Mouse (Mus musculus): ENCODE results near the gene Rtl1. TPM values are rescaled to one million over a fixed set of nuclear protein-coding genes. Genes with fewer than 3 reads are reported as not detected.

Gene Rtl1
- polyA plus RNA-seq (2015; fragmentation: Nextera tagmentation; extraction: Ambion mirVana) = 1.7 and 2.4 TPM in 2 replicates

DNA sequence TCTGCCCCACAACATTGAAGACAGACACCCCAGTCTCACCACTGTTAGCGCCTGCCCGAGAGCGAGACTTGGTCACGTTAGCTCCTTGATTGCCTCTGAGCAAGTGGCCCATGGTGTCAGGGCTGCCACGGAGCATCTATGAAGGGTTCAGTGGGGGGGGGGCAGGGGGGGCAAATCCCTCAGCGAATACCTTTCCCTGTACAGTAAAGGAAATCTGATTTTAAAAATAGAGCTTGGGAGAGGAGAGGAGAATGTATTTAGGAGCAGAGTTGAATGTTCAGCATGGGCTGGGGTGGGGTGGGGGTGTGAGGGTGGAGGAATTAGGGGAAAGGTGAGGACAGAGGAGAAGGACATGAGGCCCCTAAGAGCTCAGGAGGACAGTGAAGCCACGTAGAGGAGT, at the start of gene Rtl1:
Gene Rtl1 (minus strand): TSS at position 101 of the 400 bp plus-strand sequence.
- Histone ChIP-seq H3K9me3 (no peaks in the 10 kb centered on the region), H3K4me3 (replicated peaks) (no peak within 1 kb of the TSS), H3K4me1 (peaks cover 12% of the 10 kb centered on the region), H3K9ac (no peak within 1 kb of the TSS), H3K4me2 (no peak within 1 kb of the TSS), H3K27me3 (replicated peaks) (no peaks in the 10 kb centered on the region), H3K36me3 (0 out of 2 replicates have a peak, but pooled peaks cover 8% of the 10 kb centered on the region), H3K27ac (no peak within 1 kb of the TSS)
- WGBS = 90% methylated on average over 7 of the region's 7 CpGs
- ATAC-seq (ENCODE audit: insufficient read depth, low FRiP score, low read depth) = no peak

DNA sequence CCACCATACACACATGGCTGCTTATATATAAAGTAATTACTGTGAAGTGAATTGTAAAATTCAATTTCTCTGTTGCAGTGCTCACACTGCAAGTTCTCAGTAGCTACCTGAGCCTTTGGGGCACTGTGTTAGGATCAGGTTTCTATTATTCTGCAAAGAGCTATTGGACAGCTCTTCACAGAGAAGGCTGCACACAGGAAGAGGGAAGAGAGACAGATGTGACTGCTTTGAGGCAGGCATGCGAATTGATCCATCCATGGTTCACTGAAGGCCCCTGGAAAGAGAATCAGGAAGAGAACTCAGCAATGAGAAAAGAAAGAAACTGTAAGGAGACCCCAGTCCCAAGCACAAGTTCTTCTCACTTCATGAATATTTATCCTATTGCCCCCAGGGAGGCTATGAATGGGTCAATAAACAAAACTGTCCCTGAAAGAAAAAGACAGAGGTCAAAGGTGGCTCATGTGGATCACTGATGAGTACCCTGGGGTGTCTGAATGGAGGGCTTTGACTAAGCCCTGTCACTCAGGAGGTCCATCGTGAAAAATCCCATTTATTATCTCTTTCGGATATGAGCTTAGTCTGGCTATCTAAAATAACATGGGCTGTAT, 40.5 kb upstream of the Rtl1 start:
- H3K4me2 ChIP-seq = no peak overlapping the region
- no peak overlapping the region for H3K27ac ChIP-seq
- H3K4me1 ChIP-seq = no peaks in the 10 kb centered on the region
- no peak for ATAC-seq (ENCODE audit: insufficient read depth, low FRiP score, low read depth)
- H3K27me3 ChIP-seq (replicated peaks) = no peaks in the 10 kb centered on the region
- no peaks in the 10 kb centered on the region for H3K36me3 ChIP-seq
- H3K4me3 ChIP-seq (replicated peaks) = no peak overlapping the region
- WGBS = 67% methylated on average over 3 of the region's 3 CpGs
- H3K9me3 ChIP-seq = no peaks in the 10 kb centered on the region
- H3K9ac ChIP-seq = no peak overlapping the region

DNA sequence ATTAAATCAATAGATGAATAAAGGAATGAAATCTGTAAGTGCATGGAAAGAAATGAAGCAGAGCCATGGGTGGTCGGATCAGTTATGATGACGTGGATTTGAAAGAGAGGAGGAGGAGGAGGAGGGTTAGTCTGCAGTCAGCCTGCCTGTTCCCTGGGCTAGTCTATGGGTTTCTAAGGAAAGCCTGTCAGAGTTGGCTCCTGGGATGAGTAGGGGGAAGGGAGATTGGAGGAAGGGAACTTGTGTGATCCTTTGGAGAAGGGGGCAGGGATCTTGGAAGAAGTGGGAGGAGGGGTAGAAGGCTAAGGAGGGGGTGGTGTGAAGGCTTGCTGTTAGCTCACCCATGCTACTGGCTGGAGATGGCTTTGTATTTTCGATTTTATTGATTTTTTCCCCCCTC, 31.9 kb upstream of the Rtl1 start:
- Histone ChIP-seq H3K4me1 (no peaks in the 10 kb centered on the region), H3K9ac (no peak overlapping the region), H3K4me3 (replicated peaks) (no peak overlapping the region), H3K27me3 (replicated peaks) (no peaks in the 10 kb centered on the region), H3K27ac (no peak overlapping the region), H3K4me2 (no peak overlapping the region), H3K36me3 (no peaks in the 10 kb centered on the region), H3K9me3 (no peaks in the 10 kb centered on the region)
- no peak for ATAC-seq (ENCODE audit: insufficient read depth, low FRiP score, low read depth)
- 49% methylated on average over 3 of the region's 3 CpGs for WGBS

DNA sequence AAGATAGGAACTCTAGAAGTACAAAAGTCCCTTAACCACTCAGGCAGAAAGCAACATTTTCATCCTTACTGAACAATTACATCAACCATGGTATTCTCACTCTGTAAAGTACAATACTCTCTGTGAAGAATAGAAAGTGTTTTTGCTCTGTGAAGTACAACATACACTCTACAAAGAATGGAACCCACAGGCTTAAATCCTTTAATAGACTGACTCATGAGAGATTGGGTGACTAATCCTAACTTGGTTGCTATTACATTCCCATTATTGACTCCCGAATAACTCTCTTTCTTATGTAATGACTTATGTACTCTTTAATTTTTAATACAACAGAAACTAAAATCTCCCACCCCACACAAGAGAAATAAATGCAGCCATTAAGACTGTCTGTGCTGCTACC, 28.8 kb upstream of the Rtl1 start:
- H3K9me3 ChIP-seq = no peaks in the 10 kb centered on the region
- H3K27me3 ChIP-seq (replicated peaks) = no peaks in the 10 kb centered on the region
- H3K4me3 ChIP-seq (replicated peaks) = no peak overlapping the region
- H3K36me3 ChIP-seq = no peaks in the 10 kb centered on the region
- H3K27ac ChIP-seq = no peak overlapping the region
- no peak overlapping the region for H3K4me2 ChIP-seq
- no peak overlapping the region for H3K9ac ChIP-seq
- no peaks in the 10 kb centered on the region for H3K4me1 ChIP-seq
- ATAC-seq (ENCODE audit: insufficient read depth, low FRiP score, low read depth) = no peak
- WGBS = 97% methylated on average over 1 of the region's 1 CpGs

DNA sequence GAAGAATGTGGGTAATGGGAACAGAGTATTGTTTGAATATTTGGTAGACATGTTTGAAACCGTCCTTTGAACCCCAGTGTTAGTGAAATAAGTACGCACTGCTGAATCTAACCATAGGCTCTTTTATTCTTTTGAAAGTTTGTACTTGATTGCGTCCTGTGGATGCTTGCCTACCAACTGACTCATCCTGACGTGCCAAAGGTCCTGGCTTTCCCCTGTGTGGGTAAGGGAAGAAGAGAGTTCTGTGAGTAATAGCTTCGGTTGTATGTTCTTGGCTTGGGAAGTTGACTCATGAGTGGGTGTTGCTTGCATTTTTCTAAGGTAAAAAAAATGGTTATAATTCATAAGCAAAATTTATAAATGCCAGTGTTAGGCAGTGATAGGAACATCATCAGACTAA, 26.8 kb upstream of the Rtl1 start:
- H3K4me1 ChIP-seq = no peaks in the 10 kb centered on the region
- H3K36me3 ChIP-seq = no peaks in the 10 kb centered on the region
- H3K9ac ChIP-seq = no peak overlapping the region
- no peak overlapping the region for H3K27ac ChIP-seq
- no peaks in the 10 kb centered on the region for H3K27me3 ChIP-seq (replicated peaks)
- no peak overlapping the region for H3K4me2 ChIP-seq
- 74% methylated on average over 5 of the region's 5 CpGs for WGBS
- H3K9me3 ChIP-seq = no peaks in the 10 kb centered on the region
- ATAC-seq (ENCODE audit: insufficient read depth, low FRiP score, low read depth) = no peak
- H3K4me3 ChIP-seq (replicated peaks) = no peak overlapping the region

DNA sequence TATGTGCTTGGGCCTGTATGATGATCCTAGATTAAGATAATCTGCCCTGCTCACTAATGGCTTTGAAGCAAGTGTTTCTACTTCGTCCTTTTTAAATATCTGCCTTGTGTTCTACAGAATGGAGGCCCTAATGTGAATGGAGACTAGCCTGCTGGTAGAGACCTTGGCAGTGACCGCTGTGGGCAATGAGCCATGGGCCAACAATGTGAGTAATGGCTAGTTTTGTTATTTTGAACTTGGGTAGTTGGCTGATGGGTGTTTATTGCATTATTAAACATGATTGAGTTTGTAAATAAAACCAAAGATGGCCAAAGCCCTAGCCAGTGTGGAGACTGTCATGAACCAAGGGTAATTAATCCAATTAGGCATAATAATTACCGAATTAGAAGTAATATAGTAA, 20.1 kb upstream of the Rtl1 start:
- Histone ChIP-seq H3K27me3 (replicated peaks) (no peaks in the 10 kb centered on the region), H3K27ac (no peak overlapping the region), H3K9me3 (no peaks in the 10 kb centered on the region), H3K9ac (no peak overlapping the region), H3K4me3 (replicated peaks) (no peak overlapping the region), H3K4me2 (no peak overlapping the region), H3K36me3 (peaks cover 4% of the 10 kb centered on the region; the same call in 1 of the 2 replicates), H3K4me1 (no peaks in the 10 kb centered on the region)
- WGBS = 87% methylated on average over 3 of the region's 3 CpGs
- no peak for ATAC-seq (ENCODE audit: insufficient read depth, low FRiP score, low read depth)

DNA sequence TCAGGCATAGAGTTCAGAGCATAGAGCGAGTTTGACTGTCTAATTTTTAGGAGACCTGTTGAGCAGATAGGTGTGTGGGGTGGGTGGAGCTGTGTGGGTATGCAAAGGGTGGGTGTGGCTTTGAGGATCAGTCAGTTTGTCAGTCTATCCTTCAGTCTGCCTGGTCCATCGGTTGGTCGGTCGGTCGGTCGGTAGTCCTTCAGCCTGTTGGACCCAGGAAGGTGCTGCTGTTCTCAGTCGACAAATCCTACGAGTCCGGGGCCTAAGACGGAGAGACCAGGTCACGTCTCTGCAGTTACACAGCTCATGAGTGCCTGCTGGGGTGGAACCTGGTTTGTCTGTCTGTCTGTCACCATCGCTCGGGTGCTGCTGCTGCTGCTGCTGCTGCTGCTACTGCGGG, 17.9 kb upstream of the Rtl1 start:
- H3K9ac ChIP-seq = no peak overlapping the region
- H3K4me2 ChIP-seq = no peak overlapping the region
- no peaks in the 10 kb centered on the region for H3K9me3 ChIP-seq
- H3K4me3 ChIP-seq (replicated peaks) = no peak overlapping the region
- H3K27ac ChIP-seq = no peak overlapping the region
- H3K4me1 ChIP-seq = 0 out of 2 replicates have a peak, but pooled peaks cover 1% of the 10 kb centered on the region
- H3K27me3 ChIP-seq (replicated peaks) = no peaks in the 10 kb centered on the region
- WGBS = 84% methylated on average over 14 of the region's 14 CpGs
- peaks cover 6% of the 10 kb centered on the region; the same call in 1 of the 2 replicates for H3K36me3 ChIP-seq
- ATAC-seq (ENCODE audit: insufficient read depth, low FRiP score, low read depth) = no peak

DNA sequence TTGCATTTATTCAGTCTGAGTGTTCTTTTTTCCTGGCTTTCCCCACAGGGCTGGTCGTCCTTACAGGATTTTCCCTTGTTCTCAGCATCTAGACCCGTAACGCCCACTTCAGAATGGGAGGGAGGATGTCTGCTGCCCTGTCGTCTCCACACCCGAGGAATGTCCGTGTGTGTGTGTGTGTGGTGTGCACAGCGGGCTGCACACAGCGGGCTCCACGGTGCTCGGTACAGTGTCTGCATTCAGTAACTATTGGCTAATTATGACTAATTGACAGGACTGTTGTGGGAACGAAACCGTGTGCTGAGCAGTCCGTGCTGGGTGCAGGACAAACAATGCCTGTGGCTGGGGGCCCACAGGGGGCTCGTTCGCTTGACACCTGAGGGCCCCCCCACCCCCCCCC, 17.0 kb upstream of the Rtl1 start:
- no peak overlapping the region for H3K27ac ChIP-seq
- H3K4me1 ChIP-seq = 0 out of 2 replicates have a peak, but pooled peaks cover 3% of the 10 kb centered on the region
- H3K27me3 ChIP-seq (replicated peaks) = no peaks in the 10 kb centered on the region
- no peak overlapping the region for H3K4me3 ChIP-seq (replicated peaks)
- no peaks in the 10 kb centered on the region for H3K9me3 ChIP-seq
- peak; percentile 44; the same call in 1 of the 2 replicates for ATAC-seq (ENCODE audit: insufficient read depth, low FRiP score, low read depth)
- 50% methylated on average over 15 of the region's 15 CpGs for WGBS
- H3K9ac ChIP-seq = no peak overlapping the region
- H3K4me2 ChIP-seq = peak overlapping the region; percentile 24
- H3K36me3 ChIP-seq = peaks cover 7% of the 10 kb centered on the region; the same call in 1 of the 2 replicates

DNA sequence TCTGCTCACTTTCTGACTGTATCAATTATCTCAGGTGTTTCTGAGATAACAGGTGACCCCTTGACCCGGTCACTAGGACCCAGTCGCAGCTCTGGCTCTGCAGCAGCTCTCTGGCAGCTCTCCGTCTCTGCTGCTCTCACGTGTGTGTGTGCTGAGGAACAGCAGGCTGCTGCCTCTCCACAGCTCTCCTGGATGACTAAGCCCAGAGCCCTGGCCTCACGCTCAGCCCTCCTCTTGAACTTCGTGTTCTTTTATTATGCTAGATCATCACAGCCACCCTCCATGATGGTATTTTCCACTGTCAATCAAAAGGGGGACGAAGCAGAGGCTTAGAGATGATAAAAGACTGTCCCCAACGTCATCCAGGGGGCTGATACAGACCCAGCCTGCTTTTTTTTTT, 15.2 kb upstream of the Rtl1 start:
- Histone ChIP-seq H3K27me3 (replicated peaks) (no peaks in the 10 kb centered on the region), H3K9me3 (no peaks in the 10 kb centered on the region), H3K27ac (peak overlapping the region; percentile 37; the same call in 1 of the 2 replicates), H3K36me3 (peaks cover 18% of the 10 kb centered on the region; the same call in 1 of the 2 replicates), H3K9ac (no peak overlapping the region), H3K4me2 (no peak overlapping the region), H3K4me3 (replicated peaks) (no peak overlapping the region), H3K4me1 (0 out of 2 replicates have a peak, but pooled peaks cover 6% of the 10 kb centered on the region)
- WGBS = 47% methylated on average over 8 of the region's 8 CpGs
- no peak for ATAC-seq (ENCODE audit: insufficient read depth, low FRiP score, low read depth)

DNA sequence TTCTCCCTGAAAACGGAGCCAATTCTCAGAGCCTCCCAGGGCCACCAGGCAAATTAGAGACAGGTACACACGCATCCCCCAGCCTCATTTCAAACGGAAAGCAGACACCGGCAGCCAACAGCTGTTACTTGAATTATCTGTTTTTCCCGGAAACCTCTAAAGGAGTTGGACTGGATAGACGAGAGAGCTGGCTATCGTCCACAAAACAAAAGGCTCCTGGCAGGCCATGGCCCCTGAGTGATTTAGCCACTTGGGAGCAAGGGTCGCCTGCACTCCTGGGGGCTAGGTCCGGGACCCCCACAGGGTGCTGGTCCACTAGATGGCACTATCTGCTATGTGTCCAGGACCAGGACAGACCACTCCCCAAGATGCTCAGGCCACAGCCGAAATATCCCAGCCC, 14.3 kb upstream of the Rtl1 start:
- Histone ChIP-seq H3K4me1 (0 out of 2 replicates have a peak, but pooled peaks cover 6% of the 10 kb centered on the region), H3K36me3 (peaks cover 28% of the 10 kb centered on the region), H3K9me3 (no peaks in the 10 kb centered on the region), H3K9ac (no peak overlapping the region), H3K4me3 (replicated peaks) (no peak overlapping the region), H3K4me2 (no peak overlapping the region), H3K27me3 (replicated peaks) (no peaks in the 10 kb centered on the region), H3K27ac (peak overlapping the region; percentile 28; the same call in 1 of the 2 replicates)
- no peak for ATAC-seq (ENCODE audit: insufficient read depth, low FRiP score, low read depth)
- 40% methylated on average over 10 of the region's 10 CpGs for WGBS

DNA sequence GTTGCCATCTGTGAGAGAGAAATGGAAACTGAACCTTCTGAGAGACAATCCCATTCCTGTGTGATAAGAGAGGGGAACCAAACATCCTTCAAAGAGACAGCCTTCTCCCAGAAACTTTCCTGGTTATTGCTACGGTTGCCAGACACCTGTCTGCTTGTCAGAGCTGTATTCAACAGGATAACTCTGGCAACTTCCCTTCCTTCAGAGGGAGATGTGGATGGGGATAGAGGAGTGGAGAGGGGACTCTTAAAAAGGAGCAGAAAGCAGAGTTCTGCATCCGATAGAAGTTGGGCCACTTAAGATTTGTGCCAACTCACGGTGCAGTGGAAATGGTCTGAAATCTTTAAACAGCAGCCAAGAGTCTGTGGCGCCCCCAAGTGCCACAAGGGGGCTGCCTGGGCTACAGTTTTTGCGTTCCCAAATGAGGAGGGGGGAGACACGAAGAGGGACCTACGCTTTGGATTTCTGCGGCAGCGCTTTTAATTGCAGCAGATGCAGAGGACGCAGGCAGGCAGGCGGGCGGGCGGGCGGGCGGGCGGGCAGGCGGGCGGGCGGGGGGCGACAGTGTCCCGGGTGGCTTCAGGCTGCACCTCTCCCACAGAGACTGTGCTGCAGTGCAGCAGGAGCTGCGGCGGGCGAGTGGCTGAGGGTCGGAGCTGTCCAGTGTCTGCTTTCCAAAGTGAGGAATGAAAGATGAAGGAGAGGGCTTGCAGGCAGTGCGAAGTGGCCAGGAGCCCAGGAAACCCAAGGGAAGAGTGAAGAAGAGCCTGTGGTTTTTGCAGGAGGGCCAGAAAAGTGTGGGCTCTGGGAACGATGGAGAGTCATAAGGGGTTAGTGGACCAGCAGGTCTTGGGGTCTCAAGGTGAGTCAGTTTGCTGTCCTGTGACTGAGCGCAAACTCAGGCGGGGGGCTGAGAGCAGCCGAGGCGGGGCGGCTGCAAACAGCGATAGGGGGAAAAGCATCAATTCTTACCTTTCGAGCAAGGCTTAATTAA, 12.6 kb upstream of the Rtl1 start:
- 0 out of 2 replicates have a peak, but pooled peaks cover 9% of the 10 kb centered on the region for H3K4me1 ChIP-seq
- no peak overlapping the region for H3K9ac ChIP-seq
- no peak overlapping the region for H3K27ac ChIP-seq
- no peak for ATAC-seq (ENCODE audit: insufficient read depth, low FRiP score, low read depth)
- peak overlapping the region; percentile 23 for H3K4me3 ChIP-seq (replicated peaks)
- H3K27me3 ChIP-seq (replicated peaks) = no peaks in the 10 kb centered on the region
- 60% methylated on average over 34 of the region's 34 CpGs for WGBS
- no peaks in the 10 kb centered on the region for H3K9me3 ChIP-seq
- peaks cover 41% of the 10 kb centered on the region for H3K36me3 ChIP-seq
- peak overlapping the region; percentile 35 for H3K4me2 ChIP-seq
